Mouse (Mus musculus) kidney, postnatal 36 days (tissue): ENCODE results near the gene Gm3594.
"Not testable (repeated sequence)": the region's sequence is repeated elsewhere in the genome, so short reads cannot be mapped to it uniquely, and the experiment has no call there.

Experiments used
- DNase-seq, 2 experiments: peaks; one replicate each; pipeline ENCODE4 v3.0.0; 2021 to 2022; ENCODE audit warnings: mixed read lengths in 2 of 2

Gm3594 gene

GRCm38 (mm10) chr14:6444511-6444910 is at the start of gene Gm3594:
TSS of gene Gm3594 (minus strand) at chr14:6444611.
- not testable (repeated sequence) for DNase-seq

GRCm38 (mm10) chr14:6486331-6486730 is 41.9 kb upstream of the Gm3594 start:
- DNase-seq, result not testable (repeated sequence)

GRCm38 (mm10) chr14:6485541-6485940 is 41.1 kb upstream of the Gm3594 start:
- not testable (repeated sequence) for DNase-seq

GRCm38 (mm10) chr14:6482126-6482525 is 37.7 kb upstream of the Gm3594 start:
- DNase-seq, result peak; percentile 24 to 57

GRCm38 (mm10) chr14:6471856-6472255 is 27.4 kb upstream of the Gm3594 start:
- DNase-seq, result not testable (repeated sequence)

- not testable (repeated sequence) for DNase-seq
These were observed 3.6 kb downstream of the Gm3594 start for GRCm38 (mm10) chr14:6440774-6441173.

GRCm38 (mm10) chr14:6440206-6440605 is 4.2 kb downstream of the Gm3594 start:
- DNase-seq, result not testable (repeated sequence)

GRCm38 (mm10) chr14:6426766-6427165 is 17.6 kb downstream of the Gm3594 start:
- DNase-seq, result peak; percentile 29 to 48

GRCm38 (mm10) chr14:6426353-6426752 is 18.1 kb downstream of the Gm3594 start:
- DNase-seq, result peak; percentile 18 to 32

GRCm38 (mm10) chr14:6412382-6412781 is 32.0 kb downstream of the Gm3594 start, which contains the start of gene Gm3591:
TSS of gene Gm3591 (minus strand) at chr14:6412482.
- not testable (repeated sequence) for DNase-seq

- not testable (repeated sequence) for DNase-seq
These were observed 54.2 kb downstream of the Gm3594 start, which contains the start of gene Gm16440 for GRCm38 (mm10) chr14:6390219-6390618. TSS of gene Gm16440 (minus strand) at chr14:6390319.
